8 mouse cellular contexts compared by ENCODE assay signal in the genomic region with DNA sequence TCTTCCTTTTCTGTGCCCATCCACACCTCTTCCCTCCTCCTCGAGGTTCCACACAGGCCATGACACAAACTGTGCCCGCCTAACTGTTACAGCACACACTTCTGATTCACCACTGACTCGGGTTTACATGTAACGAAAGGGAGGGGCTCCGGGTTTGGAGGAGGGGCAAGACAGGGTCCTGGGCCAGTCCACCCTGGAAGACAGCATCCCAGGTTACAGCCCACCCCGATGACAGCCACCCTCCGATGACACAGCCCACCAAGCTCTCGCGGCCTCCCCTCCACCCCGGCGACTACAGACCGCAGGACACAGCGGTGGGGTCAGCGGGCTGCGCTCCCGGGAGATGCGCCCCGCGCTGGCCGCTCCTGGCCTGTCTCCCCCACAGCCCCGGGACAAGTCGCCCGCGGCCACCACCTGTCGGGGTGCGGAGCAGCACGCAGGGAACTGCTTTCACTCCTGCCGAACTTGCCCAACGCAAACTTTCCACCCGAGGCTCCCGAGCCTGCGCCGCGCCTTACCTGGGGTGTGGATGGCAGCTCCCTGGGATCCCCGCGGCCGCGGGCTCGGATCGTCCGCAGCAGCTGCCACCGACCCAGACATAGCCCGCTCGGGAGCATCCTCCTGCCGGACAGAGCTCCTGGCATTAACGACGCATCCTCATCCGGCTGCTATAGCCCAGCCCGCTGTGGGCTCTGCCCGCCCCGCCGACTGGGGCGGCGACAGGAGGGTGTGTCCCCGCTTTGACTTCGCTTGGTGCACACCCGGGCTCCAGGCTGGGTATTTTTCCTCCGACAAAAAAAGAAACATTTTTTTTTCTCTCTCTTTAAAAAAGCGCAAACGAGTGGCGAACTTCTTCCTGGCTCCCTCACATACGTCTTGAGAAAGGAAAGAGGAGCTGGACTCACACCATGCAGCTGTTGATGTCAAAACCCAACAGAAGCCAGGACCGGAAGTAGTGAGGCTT. TPM values are rescaled to one million over a fixed set of nuclear protein-coding genes. Genes with fewer than 3 reads are reported as not detected.
A peak's percentile ranks its signal among the peaks of the same experiment; 100 is the strongest.
DNase-seq lines count a peak whose midpoint lies in the region; ATAC-seq and TF ChIP-seq lines count a peak whose summit lies in the region.

A gene (minus strand): TSS at position 775 of the 964 bp plus-strand sequence.

- H3K4me3 ChIP-seq in embryonic fibroblast, embryonic 13.5 days (ENCODE audit: insufficient read depth, low read length), result peak within 1 kb of the TSS; percentile 63

- intact Hi-C loops in heart, postnatal 10 days (cut with DNase I), result no loop called here

- H3K27ac ChIP-seq in embryonic fibroblast, embryonic 13.5 days (ENCODE audit: insufficient read depth, low read length), result peak within 1 kb of the TSS; percentile 20; the same call in 1 of the 2 replicates

- peak; percentile 68 for TF ChIP-seq POLR2A in embryonic fibroblast, embryonic 13.5 days (IDR thresholded peaks at IDR 0.05; ENCODE audit: low read depth, low read length)

- H3K4me1 ChIP-seq in embryonic fibroblast, embryonic 13.5 days (ENCODE audit: control insufficient read depth, insufficient read depth, low read length), result peaks cover 3% of the 10 kb centered on the region

- DNase-seq in 3T3-L1 (ENCODE audit: low read depth, low spot score) (peak; percentile 12), ZHBTc4 (ENCODE audit: low read depth, low spot score) (peak; percentile 61)
- DNase-seq in heart, postnatal 10 days, result peak; percentile 36 to 52
- DNase-seq in kidney, postnatal 4 days, result peak; percentile 45 to 59
- peak; percentile 19 to 22 for DNase-seq in spleen, adult 18-20 months
- DNase-seq in frontal cortex, postnatal 36 days (ENCODE audit: low spot score in 2 of 2), result no peak

- ATAC-seq in megakaryocyte-erythroid progenitor cell, adult 5-6 weeks (replicated peaks; ENCODE audit: low FRiP score, low TSS enrichment, poor library complexity, severe bottlenecking), result peak; percentile 96

- no peak for TF ChIP-seq CTCF in embryonic fibroblast, embryonic 13.5 days (IDR thresholded peaks at IDR 0.05; ENCODE audit: borderline replicate concordance, insufficient read depth, low read length)

RNA-seq across cellular contexts. Expression of the gene that starts here (rescaled TPM):
- 33.7 and 55.3 TPM in 2 replicates for polyA plus RNA-seq in embryonic fibroblast, embryonic 13.5 days (2011; ENCODE audit: insufficient read length, low read depth, missing spikeins)
- total RNA-seq in heart, postnatal 10 days (2021), result 1 to 10 TPM; 1.1 to 1.4 TPM
- total RNA-seq in megakaryocyte-erythroid progenitor cell, adult 5-6 weeks (2014; fragmentation: Nextera tagmentation), result not detected in 2 replicates
- 0.84 TPM in 1 of 2 replicates, not detected in the other for total RNA-seq in megakaryocyte-erythroid progenitor cell, adult 5-6 weeks (2017)

Comparison
In these comparisons a context has a peak if more than half of its experiments do, and no peak if none do; other contexts are left out.
1. Peak in ATAC-seq in megakaryocyte-erythroid progenitor cell, adult 5-6 weeks; RNA of the gene not detected or under 1 TPM.
2. DNase-seq: peak in 3T3-L1 (single experiment), ZHBTc4 (single experiment), heart, postnatal 10 days (2 of 2), kidney, postnatal 4 days (2 of 2) and spleen, adult 18-20 months (2 of 2); none in frontal cortex, postnatal 36 days (0 of 2).